Mouse (Mus musculus): ENCODE data around the gene Cyp27a1. TPM values are rescaled to one million over a fixed set of nuclear protein-coding genes. Genes with fewer than 3 reads are reported as not detected.

Gene Cyp27a1
- polyA plus RNA-seq, 1 experiment: 165 TPM

DNA sequence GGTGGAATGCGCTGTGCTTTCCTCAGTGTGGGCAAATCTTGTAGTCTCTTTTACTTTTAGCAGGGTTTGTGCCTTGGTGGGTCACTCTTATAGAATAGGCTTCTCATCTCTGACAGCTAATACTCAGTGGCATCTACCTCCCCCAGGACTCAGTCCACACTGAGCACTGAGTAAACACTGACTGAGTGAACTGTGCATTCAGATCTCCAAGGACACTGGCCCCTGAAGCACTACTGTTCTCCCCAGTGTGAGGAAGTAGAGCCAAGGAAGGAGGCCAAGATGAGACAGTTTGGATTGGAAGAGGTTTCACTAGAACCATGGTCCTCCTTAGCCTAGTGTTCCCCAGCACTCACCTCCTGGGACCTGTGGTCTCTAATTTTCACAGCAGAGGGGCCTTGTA is 15.0 kb upstream of the Cyp27a1 start:
- Histone ChIP-seq H3K4me1 (ENCODE audit: control insufficient read depth, insufficient read depth, low read length) (peaks cover 38% of the 10 kb centered on the region), H3K27ac (ENCODE audit: insufficient read depth, low read depth, low read length) (peak overlapping the region; percentile 73), H3K4me3 (ENCODE audit: insufficient read depth, low read length) (no peak overlapping the region)
- TF ChIP-seq CTCF (IDR thresholded peaks at IDR 0.05; ENCODE audit: low read depth, low read length) (no peak), POLR2A (IDR thresholded peaks at IDR 0.05; ENCODE audit: borderline replicate concordance, low read depth, low read length) (no peak)

DNA sequence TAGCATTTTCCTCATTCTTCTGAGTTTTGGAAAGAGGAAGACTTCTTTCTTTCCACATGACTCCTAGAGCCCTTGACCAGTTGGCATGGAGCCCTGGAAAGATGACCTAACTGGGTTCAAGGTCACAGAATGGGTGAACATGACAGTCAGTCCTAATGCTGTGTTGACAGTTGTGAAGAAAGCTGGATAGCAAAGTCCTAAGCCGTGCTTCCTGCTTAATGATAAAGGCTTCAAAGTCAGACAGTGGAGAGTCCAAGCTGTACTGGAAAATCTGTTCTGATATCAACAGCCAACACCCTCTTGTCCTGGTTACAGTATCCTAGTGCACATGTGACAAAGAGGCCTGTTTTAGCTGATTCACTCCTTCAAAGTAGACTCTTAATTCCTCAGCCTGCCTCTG is 14.6 kb upstream of the Cyp27a1 start:
- TF ChIP-seq POLR2A (IDR thresholded peaks at IDR 0.05; ENCODE audit: borderline replicate concordance, low read depth, low read length) (no peak), CTCF (IDR thresholded peaks at IDR 0.05; ENCODE audit: low read depth, low read length) (no peak)
- H3K27ac ChIP-seq (ENCODE audit: insufficient read depth, low read depth, low read length): peak overlapping the region; percentile 73
- H3K4me3 ChIP-seq (ENCODE audit: insufficient read depth, low read length): no peak overlapping the region
- H3K4me1 ChIP-seq (ENCODE audit: control insufficient read depth, insufficient read depth, low read length): peaks cover 38% of the 10 kb centered on the region

DNA sequence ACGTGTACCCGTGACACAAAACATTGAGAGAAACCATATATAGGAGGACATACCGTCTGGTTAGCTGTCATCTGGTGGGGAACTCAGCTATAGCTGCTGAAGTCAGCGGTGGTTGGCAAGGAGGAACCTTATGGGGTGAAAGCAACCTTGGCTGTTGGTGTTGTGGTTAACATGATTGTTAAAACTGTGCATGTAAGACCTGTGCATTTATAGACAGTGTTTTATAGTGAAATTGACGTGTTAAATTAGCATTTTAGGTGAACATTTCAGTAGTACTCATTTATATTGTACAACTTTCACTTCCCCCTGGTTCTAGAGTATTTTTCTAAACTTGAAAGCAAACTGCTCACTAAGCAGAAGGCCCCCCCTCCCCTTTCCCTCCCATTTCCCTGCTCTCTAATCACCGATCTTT is 11.2 kb upstream of the Cyp27a1 start:
- TF ChIP-seq CTCF (IDR thresholded peaks at IDR 0.05; ENCODE audit: low read depth, low read length) (no peak), POLR2A (IDR thresholded peaks at IDR 0.05; ENCODE audit: borderline replicate concordance, low read depth, low read length) (no peak)
- peak overlapping the region; percentile 66 for H3K27ac ChIP-seq (ENCODE audit: insufficient read depth, low read depth, low read length)
- no peak overlapping the region for H3K4me3 ChIP-seq (ENCODE audit: insufficient read depth, low read length)
- H3K4me1 ChIP-seq (ENCODE audit: control insufficient read depth, insufficient read depth, low read length): peaks cover 38% of the 10 kb centered on the region

DNA sequence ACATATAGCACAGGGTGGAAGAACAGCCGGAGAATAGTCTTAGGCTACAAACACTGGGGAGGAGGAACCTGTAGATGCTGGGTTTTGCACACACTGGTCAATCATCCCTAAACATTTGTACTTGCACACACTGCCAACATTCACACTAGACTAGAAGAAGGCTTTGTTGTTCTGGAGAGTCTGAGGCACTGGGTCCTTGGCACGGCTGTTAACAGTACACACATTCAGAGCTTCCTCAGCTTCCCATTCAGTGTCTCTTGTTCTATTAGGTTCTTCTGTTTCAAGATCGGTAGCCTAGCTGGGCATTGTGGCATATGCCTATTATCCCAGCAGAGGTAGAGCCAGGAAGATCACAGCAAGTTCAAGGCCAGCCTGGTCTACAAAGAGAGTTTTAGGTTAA is 9.2 kb upstream of the Cyp27a1 start:
- Histone ChIP-seq H3K4me3 (ENCODE audit: insufficient read depth, low read length) (no peak overlapping the region), H3K4me1 (ENCODE audit: control insufficient read depth, insufficient read depth, low read length) (peaks cover 21% of the 10 kb centered on the region), H3K27ac (ENCODE audit: insufficient read depth, low read depth, low read length) (no peak overlapping the region)
- TF ChIP-seq POLR2A (IDR thresholded peaks at IDR 0.05; ENCODE audit: borderline replicate concordance, low read depth, low read length): no peak
- TF ChIP-seq CTCF (IDR thresholded peaks at IDR 0.05; ENCODE audit: low read depth, low read length): no peak

DNA sequence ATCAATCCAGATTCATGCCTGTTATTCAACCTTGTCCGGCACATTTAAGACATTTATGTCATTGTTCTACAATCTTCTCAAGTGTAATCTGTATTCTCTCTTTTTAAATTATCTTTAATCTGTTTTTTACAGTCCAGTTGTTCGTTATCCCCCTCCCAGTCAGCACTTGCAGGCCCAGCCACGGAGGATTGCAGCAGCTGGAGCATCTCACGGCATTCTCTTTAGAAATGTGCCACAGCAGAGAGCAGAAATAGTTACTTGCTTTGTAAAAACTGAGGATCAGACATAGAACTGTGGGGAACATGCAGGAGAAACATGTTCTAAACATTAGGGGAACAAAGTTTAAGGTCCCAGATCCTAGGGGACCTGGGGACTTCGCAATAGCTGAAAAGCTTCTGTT is 8.4 kb upstream of the Cyp27a1 start:
- TF ChIP-seq POLR2A (IDR thresholded peaks at IDR 0.05; ENCODE audit: borderline replicate concordance, low read depth, low read length) (no peak), CTCF (IDR thresholded peaks at IDR 0.05; ENCODE audit: low read depth, low read length) (no peak)
- H3K4me3 ChIP-seq (ENCODE audit: insufficient read depth, low read length): no peak overlapping the region
- H3K27ac ChIP-seq (ENCODE audit: insufficient read depth, low read depth, low read length): no peak overlapping the region
- H3K4me1 ChIP-seq (ENCODE audit: control insufficient read depth, insufficient read depth, low read length): peaks cover 20% of the 10 kb centered on the region

DNA sequence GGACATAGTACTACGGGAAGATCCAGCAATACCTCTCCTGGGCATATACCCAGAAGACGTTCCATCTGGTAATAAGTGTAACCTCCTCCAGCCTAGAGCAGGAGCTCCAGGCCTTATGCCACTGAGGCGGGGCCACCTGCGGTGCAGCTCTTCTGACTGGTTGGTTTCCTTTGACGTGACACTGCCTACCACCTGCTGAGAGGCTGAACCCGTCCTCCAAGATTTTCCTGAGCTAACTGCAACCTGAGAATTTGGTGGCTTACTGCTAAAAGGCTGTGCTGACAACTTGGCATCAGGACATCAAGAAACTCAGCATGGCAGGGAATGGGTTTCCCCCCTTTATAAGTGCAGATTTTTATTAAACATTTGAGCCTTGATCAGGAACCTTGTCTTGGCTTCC is 3.8 kb upstream of the Cyp27a1 start:
- Histone ChIP-seq H3K27ac (ENCODE audit: insufficient read depth, low read depth, low read length) (no peak overlapping the region), H3K4me3 (ENCODE audit: insufficient read depth, low read length) (no peak overlapping the region), H3K4me1 (ENCODE audit: control insufficient read depth, insufficient read depth, low read length) (peaks cover 7% of the 10 kb centered on the region)
- TF ChIP-seq CTCF (IDR thresholded peaks at IDR 0.05; ENCODE audit: low read depth, low read length) (no peak), POLR2A (IDR thresholded peaks at IDR 0.05; ENCODE audit: borderline replicate concordance, low read depth, low read length) (no peak)

DNA sequence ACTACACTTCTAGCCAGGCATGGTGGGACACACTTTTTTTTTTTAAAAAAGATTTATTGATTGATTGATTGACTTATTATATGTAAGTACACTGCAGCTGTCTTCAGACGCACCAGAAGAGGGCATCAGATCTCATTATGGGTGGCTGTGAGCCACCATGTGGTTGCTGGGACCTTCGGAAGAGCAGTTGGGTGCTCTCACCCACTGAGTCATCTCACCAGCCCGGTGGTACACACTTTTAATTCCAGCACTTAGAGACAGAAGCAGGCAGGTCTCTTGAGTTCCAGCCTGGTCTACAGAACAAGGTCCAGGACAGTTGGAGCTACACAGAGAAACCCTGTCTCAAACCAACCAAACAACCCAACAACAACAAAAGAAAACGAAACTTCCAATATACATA is 1.3 kb upstream of the Cyp27a1 start:
- Histone ChIP-seq H3K4me3 (ENCODE audit: insufficient read depth, low read length) (peak overlapping the region; percentile 55), H3K4me1 (ENCODE audit: control insufficient read depth, insufficient read depth, low read length) (peaks cover 17% of the 10 kb centered on the region), H3K27ac (ENCODE audit: insufficient read depth, low read depth, low read length) (peak overlapping the region; percentile 100)
- TF ChIP-seq CTCF (IDR thresholded peaks at IDR 0.05; ENCODE audit: low read depth, low read length) (no peak), POLR2A (IDR thresholded peaks at IDR 0.05; ENCODE audit: borderline replicate concordance, low read depth, low read length) (no peak)

DNA sequence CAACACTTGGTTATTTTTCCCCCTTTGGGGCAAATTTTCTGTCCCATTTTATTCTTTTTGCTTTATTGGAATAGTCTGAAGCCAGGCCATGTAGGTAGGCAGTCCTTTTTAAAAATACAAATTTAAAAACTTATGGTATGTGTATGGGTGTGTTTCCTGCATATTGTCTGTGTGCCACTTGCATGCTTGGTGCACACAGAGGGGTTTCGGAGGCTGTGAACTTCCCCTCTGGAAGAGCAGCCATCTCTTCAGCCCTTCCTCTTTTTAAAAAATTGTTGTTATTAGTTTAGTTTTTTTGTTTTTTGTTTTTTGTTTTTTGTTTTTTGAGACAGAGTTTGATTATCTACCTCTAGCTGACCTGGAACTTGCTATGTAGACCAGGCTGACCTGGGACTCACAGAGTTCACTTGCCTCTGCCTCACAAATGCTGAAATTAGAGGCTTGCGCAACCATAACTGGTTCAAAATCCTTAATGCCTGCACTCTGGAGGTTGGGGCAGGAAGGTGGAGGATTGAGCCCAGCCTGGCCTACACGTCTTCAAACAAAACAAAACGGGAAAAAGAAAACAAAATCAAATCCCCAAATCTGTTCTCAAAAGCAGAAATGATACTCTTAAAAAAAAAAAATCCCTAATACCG is 794 bp upstream of the Cyp27a1 start:
- TF ChIP-seq CTCF (IDR thresholded peaks at IDR 0.05; ENCODE audit: low read depth, low read length) (no peak), POLR2A (IDR thresholded peaks at IDR 0.05; ENCODE audit: borderline replicate concordance, low read depth, low read length) (no peak)
- Histone ChIP-seq H3K4me1 (ENCODE audit: control insufficient read depth, insufficient read depth, low read length) (peaks cover 18% of the 10 kb centered on the region), H3K27ac (ENCODE audit: insufficient read depth, low read depth, low read length) (peak overlapping the region; percentile 100), H3K4me3 (ENCODE audit: insufficient read depth, low read length) (peak overlapping the region; percentile 89)

DNA sequence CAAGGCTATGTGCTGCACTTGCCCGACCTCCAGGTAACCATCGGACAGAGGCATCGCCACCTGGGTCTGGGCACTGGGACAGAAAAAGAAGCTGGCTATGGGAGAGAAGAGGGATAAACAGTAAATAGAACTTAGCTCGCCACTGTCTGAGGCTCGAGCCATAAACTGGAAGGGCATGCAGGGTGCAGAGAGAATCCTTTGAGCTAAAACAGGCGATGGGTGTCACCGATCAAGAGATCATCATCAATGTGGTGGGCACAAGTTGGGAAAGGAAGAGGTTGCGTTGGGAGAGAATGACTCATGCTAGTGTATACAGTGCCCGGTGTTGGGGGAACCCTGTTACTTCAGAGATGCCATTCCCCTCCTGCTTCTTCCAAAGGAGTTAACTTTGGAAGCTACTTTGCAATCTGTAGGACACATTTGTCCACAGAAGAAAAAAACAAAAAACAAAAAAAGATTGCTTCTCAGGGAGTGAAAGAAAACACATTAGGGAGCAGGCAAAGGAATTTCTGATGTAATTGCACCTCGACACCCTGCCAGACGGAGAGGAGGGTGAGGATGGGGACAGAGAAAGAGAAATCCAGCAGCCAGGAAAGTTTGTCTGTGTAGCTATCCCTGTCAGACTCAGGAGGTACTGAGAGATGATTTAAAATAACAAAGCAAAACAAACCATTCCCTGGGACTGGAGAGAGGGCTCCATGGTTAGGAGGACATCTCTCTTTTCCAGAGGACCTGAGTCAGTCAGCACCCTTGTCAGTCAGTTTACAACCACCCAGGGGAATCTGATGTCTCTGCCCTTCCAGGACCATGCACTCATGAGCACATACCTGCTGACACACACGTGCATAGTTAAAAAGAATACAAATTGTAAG is 721 bp downstream of the Cyp27a1 start:
- Histone ChIP-seq H3K4me3 (ENCODE audit: insufficient read depth, low read length) (peak overlapping the region; percentile 89), H3K4me1 (ENCODE audit: control insufficient read depth, insufficient read depth, low read length) (peaks cover 18% of the 10 kb centered on the region), H3K27ac (ENCODE audit: insufficient read depth, low read depth, low read length) (peak overlapping the region; percentile 100)
- TF ChIP-seq CTCF (IDR thresholded peaks at IDR 0.05; ENCODE audit: low read depth, low read length) (no peak), POLR2A (IDR thresholded peaks at IDR 0.05; ENCODE audit: borderline replicate concordance, low read depth, low read length) (no peak)

DNA sequence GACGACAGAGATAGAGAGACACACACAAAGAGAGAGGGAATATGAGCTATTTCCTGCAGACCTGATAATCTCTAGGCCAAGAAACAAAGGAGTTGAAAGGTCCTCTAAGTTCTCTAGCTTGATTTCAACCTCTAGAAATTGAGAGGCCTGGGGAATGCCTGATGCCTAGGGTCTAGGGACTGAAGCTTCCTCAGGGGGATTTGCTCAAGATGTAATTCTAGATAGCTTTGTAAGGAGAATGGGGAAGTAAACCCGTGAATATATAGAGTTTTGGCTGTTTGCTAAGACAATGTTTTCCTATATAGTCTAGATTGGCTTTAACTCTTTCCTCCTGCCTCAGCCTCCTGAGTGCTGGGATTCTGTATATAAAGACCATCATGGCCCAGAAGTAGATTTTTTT is 1.6 kb downstream of the Cyp27a1 start:
- TF ChIP-seq CTCF (IDR thresholded peaks at IDR 0.05; ENCODE audit: low read depth, low read length): no peak
- peak overlapping the region; percentile 100 for H3K27ac ChIP-seq (ENCODE audit: insufficient read depth, low read depth, low read length)
- H3K4me3 ChIP-seq (ENCODE audit: insufficient read depth, low read length): peak overlapping the region; percentile 89
- H3K4me1 ChIP-seq (ENCODE audit: control insufficient read depth, insufficient read depth, low read length): peaks cover 18% of the 10 kb centered on the region
